Mouse (Mus musculus): ENCODE data around the gene Snip1. TPM values are rescaled to one million over a fixed set of nuclear protein-coding genes. Genes with fewer than 3 reads are reported as not detected.

The Snip1 gene
- polyA plus RNA-seq, 1 experiment from 2014 or later, result 23.7 TPM

DNA sequence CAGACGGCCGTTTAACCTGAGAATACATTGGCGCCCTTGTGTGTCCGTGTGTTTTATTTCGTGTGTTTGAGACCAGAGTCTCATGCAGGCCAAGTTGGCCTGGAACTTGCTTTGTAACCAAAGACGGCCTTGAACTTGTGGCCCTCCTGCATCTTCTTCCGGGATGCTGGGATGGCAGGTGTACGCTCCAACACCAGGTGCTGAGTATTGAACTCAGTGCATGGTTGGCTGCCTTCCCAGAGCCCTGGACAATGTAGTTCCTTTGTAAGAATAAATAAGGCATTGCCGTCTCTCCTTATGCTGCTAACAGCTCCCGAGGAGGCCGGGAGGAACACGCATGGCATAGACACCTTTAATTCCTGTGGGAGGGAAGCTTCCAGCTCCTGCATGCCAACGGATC, 50.5 kb downstream of the Snip1 start:
- Histone ChIP-seq H3K27me3 (ENCODE audit: control insufficient read depth, insufficient read depth, low read length) (no peaks in the 10 kb centered on the region), H3K27ac (no peak overlapping the region), H3K4me3 (replicated peaks; ENCODE audit: low read length) (no peak overlapping the region), H3K36me3 (replicated peaks; ENCODE audit: control insufficient read depth, insufficient read depth) (peaks cover 7% of the 10 kb centered on the region; the same call in 1 of the 2 replicates), H3K9ac (no peak overlapping the region), H3K9me3 (ENCODE audit: control insufficient read depth, low read length) (no peaks in the 10 kb centered on the region), H3K4me1 (replicated peaks; ENCODE audit: control insufficient read depth, insufficient read depth, low read length) (no peaks in the 10 kb centered on the region), H3K4me2 (replicated peaks) (no peak overlapping the region)
- 75% methylated on average over 13 of the region's 13 CpGs for whole genome bisulfite sequencing
- ATAC-seq (ENCODE audit: low FRiP score) (no peak), DNase-seq (ENCODE audit: low spot score) (no peak)

GRCm38 (mm10) chr4:125117902-125118320, 51.4 kb downstream of the Snip1 start:
- ATAC-seq (ENCODE audit: low FRiP score) (no peak), DNase-seq (ENCODE audit: low spot score) (no peak)
- no peak overlapping the region for H3K9ac ChIP-seq
- no peaks in the 10 kb centered on the region for H3K9me3 ChIP-seq (ENCODE audit: control insufficient read depth, low read length)
- H3K4me1 ChIP-seq (replicated peaks; ENCODE audit: control insufficient read depth, insufficient read depth, low read length), result no peaks in the 10 kb centered on the region
- no peak overlapping the region for H3K4me3 ChIP-seq (replicated peaks; ENCODE audit: low read length)
- WGBS, result 81% methylated on average over 7 of the region's 7 CpGs
- no peaks in the 10 kb centered on the region for H3K27me3 ChIP-seq (ENCODE audit: control insufficient read depth, insufficient read depth, low read length)
- H3K36me3 ChIP-seq (replicated peaks; ENCODE audit: control insufficient read depth, insufficient read depth), result peaks cover 7% of the 10 kb centered on the region; the same call in 1 of the 2 replicates
- no peak overlapping the region for H3K27ac ChIP-seq
- no peak overlapping the region for H3K4me2 ChIP-seq (replicated peaks)

DNA sequence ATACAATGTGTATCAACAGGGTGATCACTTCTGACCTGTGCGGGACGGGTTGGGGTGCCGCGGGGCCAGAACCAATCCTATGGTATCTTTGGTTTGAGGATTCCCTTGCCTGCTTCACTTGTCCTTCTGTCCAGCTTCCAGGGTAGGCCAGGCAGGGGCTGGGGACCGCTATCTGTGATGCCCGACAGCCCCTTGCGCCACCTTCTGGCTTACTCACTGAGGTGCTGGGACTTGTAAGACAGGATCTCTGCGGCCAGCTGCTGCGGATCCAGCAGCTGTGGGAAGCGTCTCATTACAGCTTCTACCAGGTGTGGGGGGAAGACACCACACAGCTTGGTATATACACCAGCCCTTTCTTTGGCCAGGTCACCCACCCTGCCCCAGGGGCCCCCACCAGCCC, 52.6 kb downstream of the Snip1 start:
- no peak for DNase-seq (ENCODE audit: low spot score)
- Histone ChIP-seq H3K9ac (no peak overlapping the region), H3K9me3 (ENCODE audit: control insufficient read depth, low read length) (no peaks in the 10 kb centered on the region), H3K4me3 (replicated peaks; ENCODE audit: low read length) (no peak overlapping the region), H3K27me3 (ENCODE audit: control insufficient read depth, insufficient read depth, low read length) (no peaks in the 10 kb centered on the region), H3K27ac (no peak overlapping the region), H3K4me2 (replicated peaks) (no peak overlapping the region), H3K36me3 (replicated peaks; ENCODE audit: control insufficient read depth, insufficient read depth) (peaks cover 2% of the 10 kb centered on the region; the same call in 1 of the 2 replicates), H3K4me1 (replicated peaks; ENCODE audit: control insufficient read depth, insufficient read depth, low read length) (no peaks in the 10 kb centered on the region)
- no peak for ATAC-seq (ENCODE audit: low FRiP score)
- WGBS, result 32% methylated on average over 10 of the region's 10 CpGs

- Histone ChIP-seq H3K4me2 (replicated peaks) (no peak overlapping the region), H3K9me3 (ENCODE audit: control insufficient read depth, low read length) (no peaks in the 10 kb centered on the region), H3K4me3 (replicated peaks; ENCODE audit: low read length) (no peak overlapping the region), H3K27me3 (ENCODE audit: control insufficient read depth, insufficient read depth, low read length) (no peaks in the 10 kb centered on the region), H3K27ac (no peak overlapping the region), H3K9ac (no peak overlapping the region), H3K4me1 (replicated peaks; ENCODE audit: control insufficient read depth, insufficient read depth, low read length) (no peaks in the 10 kb centered on the region), H3K36me3 (replicated peaks; ENCODE audit: control insufficient read depth, insufficient read depth) (no peaks in the 10 kb centered on the region)
- ATAC-seq (ENCODE audit: low FRiP score) (no peak), DNase-seq (ENCODE audit: low spot score) (no peak)
- WGBS, result 96% methylated on average over 11 of the region's 11 CpGs
Measured at GRCm38 (mm10) chr4:125119721-125120120, 53.2 kb downstream of the Snip1 start.

GRCm38 (mm10) chr4:125122431-125123278, 56.2 kb downstream of the Snip1 start:
- no peaks in the 10 kb centered on the region for H3K9me3 ChIP-seq (ENCODE audit: control insufficient read depth, low read length)
- no peak overlapping the region for H3K9ac ChIP-seq

GRCm38 (mm10) chr4:125123279-125123671, 56.8 kb downstream of the Snip1 start:
- Histone ChIP-seq H3K27ac (no peak overlapping the region), H3K27me3 (ENCODE audit: control insufficient read depth, insufficient read depth, low read length) (peaks cover 19% of the 10 kb centered on the region), H3K9me3 (ENCODE audit: control insufficient read depth, low read length) (no peaks in the 10 kb centered on the region), H3K4me2 (replicated peaks) (no peak overlapping the region), H3K36me3 (replicated peaks; ENCODE audit: control insufficient read depth, insufficient read depth) (no peaks in the 10 kb centered on the region), H3K4me1 (replicated peaks; ENCODE audit: control insufficient read depth, insufficient read depth, low read length) (peaks cover 8% of the 10 kb centered on the region; the same call in 1 of the 2 replicates), H3K9ac (no peak overlapping the region), H3K4me3 (replicated peaks; ENCODE audit: low read length) (no peak overlapping the region)
- ATAC-seq (ENCODE audit: low FRiP score), result no peak
- WGBS, result 77% methylated on average over 7 of the region's 7 CpGs
- no peak for DNase-seq (ENCODE audit: low spot score)

More at GRCm38 (mm10) chr4:125122431-125123278, 56.2 kb downstream of the Snip1 start:
- no peak overlapping the region for H3K4me3 ChIP-seq (replicated peaks; ENCODE audit: low read length)
- DNase-seq (ENCODE audit: low spot score), result no peak
- no peak for ATAC-seq (ENCODE audit: low FRiP score)
- no peaks in the 10 kb centered on the region for H3K36me3 ChIP-seq (replicated peaks; ENCODE audit: control insufficient read depth, insufficient read depth)
- H3K27ac ChIP-seq, result no peak overlapping the region
- peaks cover 8% of the 10 kb centered on the region; the same call in 1 of the 2 replicates for H3K4me1 ChIP-seq (replicated peaks; ENCODE audit: control insufficient read depth, insufficient read depth, low read length)
- H3K4me2 ChIP-seq (replicated peaks), result no peak overlapping the region
- 24% methylated on average over 16 of the region's 16 CpGs for WGBS
- peaks cover 15% of the 10 kb centered on the region for H3K27me3 ChIP-seq (ENCODE audit: control insufficient read depth, insufficient read depth, low read length)

Other genes with a start within 250 kb of the Snip1 start
- gene Yrdc, start 216.0 kb upstream of the Snip1 start, polyA plus RNA-seq (2014; fragmentation: Nextera tagmentation; extraction: Ambion mirVana), result 54.2 and 55.1 TPM in 2 replicates
- 93.5 and 102 TPM in 2 replicates for gene 1110065P20Rik, start 215.5 kb upstream of the Snip1 start, polyA plus RNA-seq (2014; fragmentation: Nextera tagmentation; extraction: Ambion mirVana)
- 16.9 and 17.6 TPM in 2 replicates for gene Maneal, start 204.5 kb upstream of the Snip1 start, polyA plus RNA-seq (2014; fragmentation: Nextera tagmentation; extraction: Ambion mirVana)
- 8.4 and 8.7 TPM in 2 replicates for gene Epha10, start 185.8 kb upstream of the Snip1 start, polyA plus RNA-seq (2014; fragmentation: Nextera tagmentation; extraction: Ambion mirVana)
- gene 9930104L06Rik, start 129.6 kb upstream of the Snip1 start, polyA plus RNA-seq (2014; fragmentation: Nextera tagmentation; extraction: Ambion mirVana), result 4.1 and 5.2 TPM in 2 replicates
- 19.0 and 28.7 TPM in 2 replicates for gene Cdca8, start 127.4 kb upstream of the Snip1 start, polyA plus RNA-seq (2014; fragmentation: Nextera tagmentation; extraction: Ambion mirVana)
- 1.2 and 1.9 TPM in 2 replicates for gene Rspo1, start 80.2 kb upstream of the Snip1 start, polyA plus RNA-seq (2014; fragmentation: Nextera tagmentation; extraction: Ambion mirVana)
- gene Gnl2, start 50.1 kb upstream of the Snip1 start, polyA plus RNA-seq (2014; fragmentation: Nextera tagmentation; extraction: Ambion mirVana), result 81.6 and 86.1 TPM in 2 replicates
- gene Dnali1, start 969 bp upstream of the Snip1 start, polyA plus RNA-seq (2014; fragmentation: Nextera tagmentation; extraction: Ambion mirVana), result 1.5 and 1.8 TPM in 2 replicates
- gene Meaf6, start 18.5 kb downstream of the Snip1 start, polyA plus RNA-seq (2014; fragmentation: Nextera tagmentation; extraction: Ambion mirVana), result 165 and 171 TPM in 2 replicates
- gene Zc3h12a, start 61.2 kb downstream of the Snip1 start, polyA plus RNA-seq (2014; fragmentation: Nextera tagmentation; extraction: Ambion mirVana), result 0.09 and 0.43 TPM in 2 replicates